ENCODE assay signal across 8 mouse cellular contexts in the genomic region with DNA sequence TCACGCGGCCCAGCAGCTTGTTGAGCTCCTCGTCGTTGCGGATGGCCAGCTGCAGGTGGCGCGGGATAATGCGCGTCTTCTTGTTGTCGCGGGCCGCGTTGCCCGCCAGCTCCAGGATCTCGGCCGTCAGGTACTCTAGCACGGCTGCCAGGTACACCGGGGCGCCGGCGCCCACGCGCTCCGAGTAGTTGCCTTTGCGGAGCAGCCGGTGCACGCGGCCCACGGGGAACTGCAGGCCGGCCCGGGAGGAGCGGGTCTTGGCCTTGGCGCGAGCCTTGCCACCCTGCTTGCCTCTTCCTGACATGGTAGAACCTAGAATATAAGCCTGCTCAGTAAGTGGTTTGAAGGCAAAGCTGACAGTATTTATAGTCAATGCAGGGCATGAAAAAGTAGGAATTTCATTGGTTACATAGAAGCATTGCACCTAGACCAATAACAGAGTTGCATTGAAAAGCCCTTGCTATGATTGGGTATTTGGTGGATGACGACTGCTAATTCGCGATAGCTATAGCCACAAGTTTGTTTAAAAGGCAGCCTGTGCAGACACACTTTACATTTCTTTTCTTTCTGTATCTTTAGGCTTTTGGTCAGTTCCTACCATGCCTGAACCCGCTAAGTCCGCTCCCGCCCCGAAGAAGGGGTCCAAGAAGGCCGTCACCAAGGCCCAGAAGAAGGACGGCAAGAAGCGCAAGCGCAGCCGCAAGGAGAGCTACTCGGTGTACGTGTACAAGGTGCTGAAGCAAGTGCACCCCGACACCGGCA. TPM values are rescaled to one million over a fixed set of nuclear protein-coding genes. Genes with fewer than 3 reads are reported as not detected.
DNase-seq lines count a peak whose midpoint lies in the region; ATAC-seq lines count a peak whose summit lies in the region.
"Not testable (repeated sequence)": the region's sequence is repeated elsewhere in the genome, so short reads cannot be mapped to it uniquely, and the experiment has no call there.

Gene Hist1h2ak (minus strand): TSS at position 304 of the 762 bp plus-strand sequence.
Gene Hist1h2bn (plus strand): TSS at position 600 of the 762 bp plus-strand sequence.

- ATAC-seq in intestine, embryonic 14.5 days (replicated peaks; ENCODE audit: low FRiP score, low TSS enrichment, low read depth) = peak; percentile 93
- peak; percentile 74 for ATAC-seq in megakaryocyte progenitor cell, adult 5-6 weeks (replicated peaks; ENCODE audit: poor library complexity)

- H3K9ac ChIP-seq in intestine, embryonic 14.5 days (ENCODE audit: low read length) = peak within 1 kb of the TSS; percentile 69

- H3K9me3 ChIP-seq in intestine, embryonic 14.5 days (ENCODE audit: control insufficient read depth, low read length) = not testable (repeated sequence)

- peak within 1 kb of the TSS; percentile 45 for H3K4me3 ChIP-seq in intestine, embryonic 14.5 days (ENCODE audit: low read depth, low read length)

- H3K4me2 ChIP-seq in intestine, embryonic 14.5 days (ENCODE audit: low read length) = peak within 1 kb of the TSS; percentile 70

- peak; percentile 26 to 54 for DNase-seq in adrenal gland, adult 18-20 months (ENCODE audit: low spot score in 2 of 2)
- DNase-seq in embryo, embryonic 11 days = peak; percentile 91
- DNase-seq in gastrocnemius, postnatal 25 days = peak; percentile 46
- DNase-seq in intestine, embryonic 14.5 days (ENCODE audit: low spot score) = peak; percentile 87
- peak; percentile 48 to 87 for DNase-seq in left cerebral cortex, postnatal 10 days (ENCODE audit: extremely low spot score in 1 of 2, low spot score in 2 of 2)
- DNase-seq in right cerebral cortex, postnatal 10 days (ENCODE audit: low spot score in 2 of 2) = peak; percentile 70 to 92
- peak; percentile 23 for DNase-seq in urinary bladder, postnatal 25 days (ENCODE audit: low spot score)

- H3K27ac ChIP-seq in intestine, embryonic 14.5 days (ENCODE audit: low read depth) = peak within 1 kb of the TSS; percentile 89

- WGBS in intestine, embryonic 14.5 days = under 1% methylated on average over 46 of the region's 50 CpGs

- H3K36me3 ChIP-seq in intestine, embryonic 14.5 days (ENCODE audit: control insufficient read depth, insufficient read depth, low read length) = not testable (repeated sequence)

- H3K27me3 ChIP-seq in intestine, embryonic 14.5 days (replicated peaks; ENCODE audit: control insufficient read depth, insufficient read depth, low read length) = not testable (repeated sequence)

- intact Hi-C loops in left cerebral cortex, postnatal 10 days (cut with DNase I) = not testable (repeated sequence)

- peaks cover 20% of the 10 kb centered on the region for H3K4me1 ChIP-seq in intestine, embryonic 14.5 days (replicated peaks; ENCODE audit: control insufficient read depth, insufficient read depth, low read length)

RNA-seq across cellular contexts. Expression of gene Hist1h2ak, which starts in this region (rescaled TPM):
- total RNA-seq in adrenal gland, adult 18-20 months (2021) = 1 to 10 TPM; 7.9 to 8.1 TPM
- 1 to 10 TPM; 2.7 to 6.4 TPM for total RNA-seq in gastrocnemius, postnatal 25 days (2021)
- polyA plus RNA-seq in intestine, embryonic 14.5 days (2014; fragmentation: Nextera tagmentation; extraction: Ambion mirVana) = 18.2 and 18.4 TPM in 2 replicates
- 10 to 100 TPM; 23.0 to 24.1 TPM for total RNA-seq in left cerebral cortex, postnatal 10 days (2021)
- 79.0 and 135 TPM in 2 replicates for total RNA-seq in megakaryocyte progenitor cell, adult 5-6 weeks (2015)
- total RNA-seq in megakaryocyte progenitor cell, adult 5-6 weeks (2017) = 1,123 and 1,182 TPM in 2 replicates

RNA-seq across cellular contexts. Expression of gene Hist1h2bn, which starts in this region (rescaled TPM):
- 10 to 100 TPM; 11.4 to 15.3 TPM for total RNA-seq in adrenal gland, adult 18-20 months (2021)
- total RNA-seq in gastrocnemius, postnatal 25 days (2021) = 1 to 10 TPM; 5.1 to 9.0 TPM
- 3.2 and 3.7 TPM in 2 replicates for polyA plus RNA-seq in intestine, embryonic 14.5 days (2014; fragmentation: Nextera tagmentation; extraction: Ambion mirVana)
- 10 to 100 TPM; 23.0 to 25.1 TPM for total RNA-seq in left cerebral cortex, postnatal 10 days (2021)
- 350 and 353 TPM in 2 replicates for total RNA-seq in megakaryocyte progenitor cell, adult 5-6 weeks (2015)
- 1,312 and 1,339 TPM in 2 replicates for total RNA-seq in megakaryocyte progenitor cell, adult 5-6 weeks (2017)

Comparison
In these comparisons a context has a peak if more than half of its experiments do, and no peak if none do; other contexts are left out.
1. Peak in every context shown above with its lines: DNase-seq, ATAC-seq, H3K4me3 ChIP-seq and H3K27ac ChIP-seq.
2. RNA of gene Hist1h2bn (total RNA-seq): 350 to 1,339 TPM in megakaryocyte progenitor cell, adult 5-6 weeks; 23.0 to 25.1 TPM in left cerebral cortex, postnatal 10 days, 11.4 to 15.3 TPM in adrenal gland, adult 18-20 months and 5.1 to 9.0 TPM in gastrocnemius, postnatal 25 days; every median in the first group is over 10 times any median in the second.
3. DNase-seq: peak in every context shown above with its lines; median percentile 91 in embryo, embryonic 11 days; 87 in intestine, embryonic 14.5 days; 81 in right cerebral cortex, postnatal 10 days; 68 in left cerebral cortex, postnatal 10 days; 46 in gastrocnemius, postnatal 25 days; 40 in adrenal gland, adult 18-20 months; 23 in urinary bladder, postnatal 25 days.